Mouse (Mus musculus) lung, postnatal 0 days (tissue): ENCODE data around the gene Maff. TPM values are rescaled to one million over a fixed set of nuclear protein-coding genes. Genes with fewer than 3 reads are reported as not detected.

Experiments
- ATAC-seq: fragments of 200-750 bp; cut with Nextera tagmentation; 2 replicates; pipeline ENCODE4 v1.8.0; 2017; ENCODE audit warnings: moderate library complexity
- DNase-seq: peaks from one replicate; pipeline ENCODE4 v3.0.0-alpha.2; 2016; ENCODE audit warnings: low spot score
- H3K27ac ChIP-seq: fragments of 300-500 bp; sonication (generic); 2 replicates; pipeline ENCODE4 v1.5.1; 2014; ENCODE audit warnings: antibody characterized with exemption, mild to moderate bottlenecking, low read length, mixed read lengths
- H3K27me3 ChIP-seq: fragments of 300-500 bp; sonication (generic); replicated peaks from 2 replicates; pipeline ENCODE4 v1.6.1; 2014; ENCODE audit warnings: low read length, mixed read lengths; ENCODE audit not compliant: insufficient read depth
- H3K36me3 ChIP-seq: fragments of 300-500 bp; sonication (generic); 2 replicates; pipeline ENCODE4 v1.6.1; 2014; ENCODE audit warnings: low read length, mixed read lengths; ENCODE audit not compliant: insufficient read depth
- H3K4me1 ChIP-seq: fragments of 300-500 bp; sonication (generic); 2 replicates; pipeline ENCODE4 v1.6.1; 2014; ENCODE audit warnings: antibody characterized with exemption, low read depth, low read length, mixed read lengths; ENCODE audit not compliant: insufficient read depth
- H3K4me2 ChIP-seq: fragments of 300-500 bp; sonication (generic); replicated peaks from 2 replicates; pipeline ENCODE4 v1.6.1; 2014; ENCODE audit warnings: low read depth, mild to moderate bottlenecking, low read length, moderate library complexity, mixed read lengths
- H3K4me3 ChIP-seq: fragments of 300-500 bp; sonication (generic); 2 replicates; pipeline ENCODE4 v1.5.1; 2014; ENCODE audit warnings: low read depth, low read length
- H3K9ac ChIP-seq: fragments of 300-500 bp; sonication (generic); replicated peaks from 2 replicates; pipeline ENCODE4 v1.6.1; 2014; ENCODE audit warnings: low read depth, mild to moderate bottlenecking
- H3K9me3 ChIP-seq: fragments of 300-500 bp; sonication (generic); 2 replicates; pipeline ENCODE4 v1.6.1; 2016; ENCODE audit warnings: low read length, mixed read lengths
- CTCF ChIP-seq: IDR thresholded peaks from 2 replicates; pipeline ENCODE4 v1.5.1; 2016; ENCODE audit warnings: antibody characterized with exemption, mild to moderate bottlenecking
- EP300 ChIP-seq: IDR thresholded peaks from 2 replicates; pipeline ENCODE4 v1.6.1; 2016; ENCODE audit warnings: antibody characterized with exemption, mild to moderate bottlenecking, control low read depth
- WGBS: fragments of 180-500 bp; shearing (Covaris S2); extraction: QIAGEN DNeasy Blood & Tissue Kit; methylation state at CpG from one replicate; pipeline ENCODE4 v1.1.7; 2014; 5-methylcytosine and 5-hydroxymethylcytosine counted together
- polyA plus RNA-seq: library from polyadenylated mRNA; unstranded; fragments of >200 nt; fragmentation: Nextera tagmentation; extraction: Ambion mirVana; gene quantifications from 2 replicates; pipeline ENCODE4 v1.2.1, GENCODE M21; 2015

Maff gene
- polyA plus RNA-seq, 1 experiment from 2014 or later: 10.6 TPM

GRCm38 (mm10) chr15:79366402-79366801 lies 20.0 kb downstream of the Maff start:
- no peak for DNase-seq
- TF ChIP-seq CTCF: no peak
- no peak for TF ChIP-seq EP300
- peaks cover 25% of the 10 kb centered on the region for H3K4me1 ChIP-seq
- no peaks in the 10 kb centered on the region for H3K9me3 ChIP-seq
- ATAC-seq: no peak
- H3K27me3 ChIP-seq: no peaks in the 10 kb centered on the region
- no peak overlapping the region for H3K4me2 ChIP-seq
- peaks cover 21% of the 10 kb centered on the region; the same call in 1 of the 2 replicates for H3K36me3 ChIP-seq
- no peak overlapping the region for H3K4me3 ChIP-seq
- 95% methylated on average over 5 of the region's 5 CpGs for WGBS
- no peak overlapping the region for H3K27ac ChIP-seq
- H3K9ac ChIP-seq: no peak overlapping the region

- Histone ChIP-seq H3K4me2 (0 out of 2 replicates have a peak overlapping the region, but pooled peaks have one; percentile 27), H3K9me3 (no peaks in the 10 kb centered on the region), H3K4me1 (peaks cover 21% of the 10 kb centered on the region), H3K27me3 (no peaks in the 10 kb centered on the region), H3K36me3 (peaks cover 13% of the 10 kb centered on the region; the same call in 1 of the 2 replicates), H3K9ac (peak overlapping the region; percentile 37; the same call in 1 of the 2 replicates), H3K4me3 (no peak overlapping the region), H3K27ac (peak overlapping the region; percentile 95)
- DNase-seq (peak; percentile 96), ATAC-seq (peak; percentile 94)
- WGBS: 9% methylated on average over 14 of the region's 14 CpGs
- no peak for TF ChIP-seq CTCF
- TF ChIP-seq EP300: peak; percentile 84
Observed at GRCm38 (mm10) chr15:79368313-79368811, 21.9 kb downstream of the Maff start.

GRCm38 (mm10) chr15:79368861-79369440 lies 22.5 kb downstream of the Maff start:
- WGBS: 38% methylated on average over 8 of the region's 8 CpGs
- Histone ChIP-seq H3K9ac (peak overlapping the region; percentile 37; the same call in 1 of the 2 replicates), H3K27me3 (no peaks in the 10 kb centered on the region), H3K36me3 (peaks cover 19% of the 10 kb centered on the region; the same call in 1 of the 2 replicates), H3K27ac (peak overlapping the region; percentile 95), H3K4me1 (peaks cover 21% of the 10 kb centered on the region), H3K4me2 (0 out of 2 replicates have a peak overlapping the region, but pooled peaks have one; percentile 27), H3K4me3 (no peak overlapping the region), H3K9me3 (no peaks in the 10 kb centered on the region)
- TF ChIP-seq EP300 (peak; percentile 52; the same call in 1 of the 2 replicates), CTCF (peak; percentile 3; the same call in 1 of the 2 replicates)
- DNase-seq: peak; percentile 91
- peak; percentile 77 for ATAC-seq

GRCm38 (mm10) chr15:79369452-79370280 lies 23.2 kb downstream of the Maff start:
- H3K27me3 ChIP-seq: no peaks in the 10 kb centered on the region
- H3K9ac ChIP-seq: 0 out of 2 replicates have a peak overlapping the region, but pooled peaks have one; percentile 23
- WGBS: 50% methylated on average over 15 of the region's 15 CpGs
- peak; percentile 52 for DNase-seq
- peaks cover 16% of the 10 kb centered on the region; the same call in 1 of the 2 replicates for H3K36me3 ChIP-seq
- H3K4me1 ChIP-seq: peaks cover 21% of the 10 kb centered on the region
- H3K27ac ChIP-seq: peak overlapping the region; percentile 95
- no peaks in the 10 kb centered on the region for H3K9me3 ChIP-seq
- no peak overlapping the region for H3K4me2 ChIP-seq
- ATAC-seq: no peak
- no peak overlapping the region for H3K4me3 ChIP-seq
- no peak for TF ChIP-seq EP300
- TF ChIP-seq CTCF: no peak

GRCm38 (mm10) chr15:79370281-79370843 lies 23.9 kb downstream of the Maff start:
- Histone ChIP-seq H3K4me2 (no peak overlapping the region), H3K9me3 (no peaks in the 10 kb centered on the region), H3K4me3 (no peak overlapping the region), H3K36me3 (peaks cover 9% of the 10 kb centered on the region; the same call in 1 of the 2 replicates), H3K4me1 (peaks cover 21% of the 10 kb centered on the region), H3K27me3 (no peaks in the 10 kb centered on the region), H3K27ac (peak overlapping the region; percentile 95), H3K9ac (0 out of 2 replicates have a peak overlapping the region, but pooled peaks have one; percentile 23)
- no peak for TF ChIP-seq CTCF
- TF ChIP-seq EP300: no peak
- DNase-seq: no peak
- 74% methylated on average over 7 of the region's 7 CpGs for WGBS
- no peak for ATAC-seq

GRCm38 (mm10) chr15:79374760-79375159 lies 28.3 kb downstream of the Maff start:
- DNase-seq: no peak
- ATAC-seq: no peak
- TF ChIP-seq EP300 (no peak), CTCF (no peak)
- Histone ChIP-seq H3K9me3 (no peaks in the 10 kb centered on the region), H3K4me3 (no peak overlapping the region), H3K27ac (no peak overlapping the region), H3K36me3 (peaks cover 23% of the 10 kb centered on the region; the same call in 1 of the 2 replicates), H3K4me1 (peaks cover 5% of the 10 kb centered on the region), H3K4me2 (no peak overlapping the region), H3K9ac (no peak overlapping the region), H3K27me3 (no peaks in the 10 kb centered on the region)
- WGBS: 42% methylated on average over 3 of the region's 3 CpGs
